In genomic region chr12:40134529-40134928, GRCm38 (mm10) we compare ENCODE assay signal across 10 mouse cellular contexts. TPM values are rescaled to one million over a fixed set of nuclear protein-coding genes. Genes with fewer than 3 reads are reported as not detected.
DNase-seq lines count a peak whose midpoint lies in the region; ATAC-seq and TF ChIP-seq lines count a peak whose summit lies in the region.
"Had no signal": no experiment of that assay in that cellular context is flagged by ENCODE, and none has a peak within 500 bp of the region (broad histone marks: within the 10 kb centered on the region; RNA-seq: fewer than 3 reads in every experiment).

No protein-coding gene starts in this region.

- intact Hi-C loops in heart, postnatal 25 days (cut with DNase I), result no loop called here

- no peaks in the 10 kb centered on the region for H3K9me3 ChIP-seq in heart, embryonic 13.5 days
- no peaks in the 10 kb centered on the region for H3K9me3 ChIP-seq in ES-E14 (ENCODE audit: control insufficient read depth, insufficient read depth, low read depth, low read length)
- H3K9me3 ChIP-seq in hindbrain, embryonic 12.5 days (replicated peaks), result no peaks in the 10 kb centered on the region
- no peaks in the 10 kb centered on the region for H3K9me3 ChIP-seq in midbrain, embryonic 11.5 days (ENCODE audit: control insufficient read depth, low read length)
- H3K9me3 ChIP-seq: G1E had no signal

- in situ Hi-C loops in ES-E14 (cut with MboI; ENCODE audit: low sequenced_read_pairs in 2 of 2, unreplicated experiment in 2 of 2), result no loop called here

- DNase-seq in heart, postnatal 25 days (ENCODE audit: low spot score), result no peak
- no peak for DNase-seq in ES-E14 (ENCODE audit: low read depth, low spot score)
- peak; percentile 90 for DNase-seq in midbrain, embryonic 11.5 days (ENCODE audit: low spot score, missing footprints)
- DNase-seq in cerebellum, adult 9-10 months, result no peak
- no peak for DNase-seq in layer of hippocampus, adult 9-10 months (ENCODE audit: low spot score)
- no peak for DNase-seq in spleen, postnatal 10 days (ENCODE audit: low spot score in 2 of 2)

- peak overlapping the region; percentile 68 for H3K9ac ChIP-seq in heart, embryonic 13.5 days
- no peak overlapping the region for H3K9ac ChIP-seq in ES-E14 (ENCODE audit: insufficient read depth, low read depth, low read length, poor library complexity, severe bottlenecking)
- H3K9ac ChIP-seq in hindbrain, embryonic 12.5 days, result no peak overlapping the region
- no peak overlapping the region for H3K9ac ChIP-seq in midbrain, embryonic 11.5 days (ENCODE audit: low read length)

- H3K4me2 ChIP-seq in heart, embryonic 13.5 days, result peak overlapping the region; percentile 85
- H3K4me2 ChIP-seq in hindbrain, embryonic 12.5 days (replicated peaks), result peak overlapping the region; percentile 58
- peak overlapping the region; percentile 79 for H3K4me2 ChIP-seq in midbrain, embryonic 11.5 days

- no peak for ATAC-seq in heart, embryonic 13.5 days (ENCODE audit: extremely low read depth, insufficient number of reproducible peaks, low FRiP score, low TSS enrichment)
- ATAC-seq in hindbrain, embryonic 12.5 days (ENCODE audit: low FRiP score), result peak; percentile 62; the same call in 1 of the 2 replicates
- ATAC-seq in midbrain, embryonic 11.5 days (ENCODE audit: low FRiP score), result no peak

- whole genome bisulfite sequencing in heart, embryonic 13.5 days, result 48% methylated on average over 11 of the region's 11 CpGs
- WGBS in hindbrain, embryonic 12.5 days, result 53% methylated on average over 11 of the region's 11 CpGs
- 47% methylated on average over 11 of the region's 11 CpGs for WGBS in midbrain, embryonic 11.5 days

- H3K27ac ChIP-seq in heart, embryonic 13.5 days (replicated peaks), result no peak overlapping the region
- H3K27ac ChIP-seq in ES-E14 (ENCODE audit: insufficient read depth, low read depth, low read length, poor library complexity, severe bottlenecking), result no peak overlapping the region
- no peak overlapping the region for H3K27ac ChIP-seq in hindbrain, embryonic 12.5 days
- no peak overlapping the region for H3K27ac ChIP-seq in midbrain, embryonic 11.5 days (ENCODE audit: low read depth, low read length)

- peaks cover 11% of the 10 kb centered on the region for H3K4me1 ChIP-seq in heart, embryonic 13.5 days
- H3K4me1 ChIP-seq in ES-E14 (ENCODE audit: control insufficient read depth in 2 of 2, insufficient read depth in 2 of 2, low read length in 2 of 2, poor library complexity in 1 of 2), result peaks cover 0 to 2% of the 10 kb centered on the region in 2 experiments; a peak in 1 of 4 replicates
- peaks cover 13% of the 10 kb centered on the region; the same call in 1 of the 2 replicates for H3K4me1 ChIP-seq in hindbrain, embryonic 12.5 days
- H3K4me1 ChIP-seq in midbrain, embryonic 11.5 days (ENCODE audit: control insufficient read depth, insufficient read depth, low read length), result peaks cover 4% of the 10 kb centered on the region

- no peaks in the 10 kb centered on the region for H3K36me3 ChIP-seq in heart, embryonic 13.5 days
- H3K36me3 ChIP-seq in ES-E14 (ENCODE audit: control insufficient read depth, insufficient read depth, low read length, poor library complexity, severe bottlenecking), result no peaks in the 10 kb centered on the region
- no peaks in the 10 kb centered on the region for H3K36me3 ChIP-seq in hindbrain, embryonic 12.5 days
- no peaks in the 10 kb centered on the region for H3K36me3 ChIP-seq in midbrain, embryonic 11.5 days (ENCODE audit: control insufficient read depth, insufficient read depth, low read length)
- H3K36me3 ChIP-seq: G1E had no signal

- peaks cover 34% of the 10 kb centered on the region for H3K27me3 ChIP-seq in heart, embryonic 13.5 days (replicated peaks)
- peaks cover 32% of the 10 kb centered on the region for H3K27me3 ChIP-seq in hindbrain, embryonic 12.5 days
- peaks cover 21% of the 10 kb centered on the region for H3K27me3 ChIP-seq in midbrain, embryonic 11.5 days (ENCODE audit: control insufficient read depth, insufficient read depth, low read length)

- H3K4me3 ChIP-seq in heart, embryonic 13.5 days, result peak overlapping the region; percentile 55
- H3K4me3 ChIP-seq in ES-E14 (ENCODE audit: insufficient read depth in 1 of 2, low read depth in 1 of 2, low read length in 2 of 2, poor library complexity in 1 of 2, severe bottlenecking in 1 of 2), result peak overlapping the region; percentile 2 to 72; a peak in 3 of 4 replicates
- peak overlapping the region; percentile 38 for H3K4me3 ChIP-seq in hindbrain, embryonic 12.5 days
- H3K4me3 ChIP-seq in midbrain, embryonic 11.5 days (ENCODE audit: low read depth, low read length), result 0 out of 2 replicates have a peak overlapping the region, but pooled peaks have one; percentile 38

TF ChIP-seq in ES-E14, 5 proteins besides CTCF, POLR2A, EP300 and RAD21:
- TF ChIP-seq ZNF384 (IDR thresholded peaks at IDR 0.05; ENCODE audit: low read depth, low read length), result no peak

RNA-seq across cellular contexts. Expression of gene Scin, which starts 0.5 kb away (rescaled TPM):
- 3.4 TPM in 2 replicates for polyA plus RNA-seq in heart, embryonic 13.5 days (2015; fragmentation: Nextera tagmentation; extraction: Ambion mirVana)
- 1 to 10 TPM in 1 of 2 experiments, under 1 TPM in 1; 0.94 to 1.2 TPM for total RNA-seq in heart, postnatal 25 days (2021)
- 0.21 and 0.31 TPM in 2 replicates for total RNA-seq in ES-E14 (2012; rRNA removed)
- 0.83 and 3.5 TPM in 2 replicates for polyA plus RNA-seq in hindbrain, embryonic 12.5 days (2016; fragmentation: Nextera tagmentation; extraction: Ambion mirVana)
- polyA plus RNA-seq in midbrain, embryonic 11.5 days (2014; fragmentation: Nextera tagmentation; extraction: Ambion mirVana), result 0.06 and 0.15 TPM in 2 replicates
- total RNA-seq: liver, adult 2 months had no signal
- polyA plus RNA-seq: G1E had no signal
